Mouse (Mus musculus): ENCODE results near the gene Olfr1122. TPM values are rescaled to one million over a fixed set of nuclear protein-coding genes. Genes with fewer than 3 reads are reported as not detected.

The Olfr1122 gene
- total RNA-seq, 1 experiment, result not detected

GRCm38 (mm10) chr2:87437731-87438130, 52.1 kb downstream of the Olfr1122 start:
- DNase-seq (ENCODE audit: low read depth, low spot score), result no peak
- Histone ChIP-seq H3K9ac (ENCODE audit: insufficient read depth, low read depth, low read length, poor library complexity, severe bottlenecking) (no peak overlapping the region), H3K4me1 (ENCODE audit: control insufficient read depth in 2 of 2, insufficient read depth in 2 of 2, low read length in 2 of 2, poor library complexity in 1 of 2) (peaks cover 0 to 2% of the 10 kb centered on the region in 2 experiments; a peak in 1 of 4 replicates), H3K36me3 (ENCODE audit: control insufficient read depth, insufficient read depth, low read length, poor library complexity, severe bottlenecking) (no peaks in the 10 kb centered on the region), H3K4me3 (ENCODE audit: insufficient read depth in 1 of 2, low read depth in 1 of 2, low read length in 2 of 2, poor library complexity in 1 of 2, severe bottlenecking in 1 of 2) (no peak overlapping the region), H3K27ac (ENCODE audit: insufficient read depth, low read depth, low read length, poor library complexity, severe bottlenecking) (no peak overlapping the region), H3K9me3 (ENCODE audit: control insufficient read depth, insufficient read depth, low read depth, low read length) (no peaks in the 10 kb centered on the region)
- TF ChIP-seq CHD2 (IDR thresholded peaks at IDR 0.05; ENCODE audit: low read depth, low read length) (no peak), HCFC1 (IDR thresholded peaks at IDR 0.05; ENCODE audit: borderline replicate concordance, insufficient read depth, low read length) (no peak), ZNF384 (IDR thresholded peaks at IDR 0.05; ENCODE audit: low read depth, low read length) (no peak), ZC3H11A (IDR thresholded peaks at IDR 0.05; ENCODE audit: borderline replicate concordance, low read depth, low read length) (no peak), MAFK (IDR thresholded peaks at IDR 0.05; ENCODE audit: insufficient read depth, low read depth, low read length) (no peak)
- in situ Hi-C loops (cut with MboI; ENCODE audit: low sequenced_read_pairs in 2 of 2, unreplicated experiment in 2 of 2), result no loop called here

Other genes with a start within 250 kb of the Olfr1122 start
- not detected in 2 replicates for gene Olfr1110, start 245.5 kb upstream of the Olfr1122 start, total RNA-seq (2012; rRNA removed)
- gene Olfr1111, start 233.2 kb upstream of the Olfr1122 start, total RNA-seq (2012; rRNA removed), result not detected in 2 replicates
- not detected in 2 replicates for gene Olfr1112, start 198.1 kb upstream of the Olfr1122 start, total RNA-seq (2012; rRNA removed)
- not detected in 2 replicates for gene Olfr1113, start 176.9 kb upstream of the Olfr1122 start, total RNA-seq (2012; rRNA removed)
- gene Olfr1115, start 137.8 kb upstream of the Olfr1122 start, total RNA-seq (2012; rRNA removed), result not detected in 2 replicates
- not detected in 2 replicates for gene Olfr1116, start 118.3 kb upstream of the Olfr1122 start, total RNA-seq (2012; rRNA removed)
- gene Olfr1118, start 78.3 kb upstream of the Olfr1122 start, total RNA-seq (2012; rRNA removed), result not detected in 2 replicates
- not detected in 2 replicates for gene Olfr1120, start 31.0 kb upstream of the Olfr1122 start, total RNA-seq (2012; rRNA removed)
- not detected in 2 replicates for gene Olfr1121, start 16.0 kb upstream of the Olfr1122 start, total RNA-seq (2012; rRNA removed)
- not detected in 2 replicates for gene Olfr1123, start 30.8 kb downstream of the Olfr1122 start, total RNA-seq (2012; rRNA removed)
- gene Olfr1124, start 44.4 kb downstream of the Olfr1122 start, total RNA-seq (2012; rRNA removed), result not detected in 2 replicates
- gene Olfr1126, start 68.1 kb downstream of the Olfr1122 start, total RNA-seq (2012; rRNA removed), result not detected in 2 replicates
- gene Pramel7, start 111.2 kb downstream of the Olfr1122 start, total RNA-seq (2012; rRNA removed), result 2.7 and 9.3 TPM in 2 replicates
- 3.1 and 16.5 TPM in 2 replicates for gene Pramel6, start 120.7 kb downstream of the Olfr1122 start, total RNA-seq (2012; rRNA removed)
- gene Olfr153, start 145.9 kb downstream of the Olfr1122 start, total RNA-seq (2012; rRNA removed), result 1.2 and 1.9 TPM in 2 replicates
- gene Olfr1128, start 159.7 kb downstream of the Olfr1122 start, total RNA-seq (2012; rRNA removed), result not detected in 2 replicates
- gene Olfr1129, start 188.1 kb downstream of the Olfr1122 start, total RNA-seq (2012; rRNA removed), result not detected in 2 replicates
- not detected in 2 replicates for gene Olfr1130, start 220.4 kb downstream of the Olfr1122 start, total RNA-seq (2012; rRNA removed)
- not detected in 2 replicates for gene Olfr1131, start 241.3 kb downstream of the Olfr1122 start, total RNA-seq (2012; rRNA removed)